Mouse (Mus musculus) cortical plate, adult 2 months (tissue): Measurements from ENCODE around the gene Zfand4. TPM values are rescaled to one million over a fixed set of nuclear protein-coding genes. Genes with fewer than 3 reads are reported as not detected.

Source experiments
- H3K27ac ChIP-seq: fragments of 200-500 bp; 2 replicates; pipeline ENCODE4 v1.5.1; 2012; ENCODE audit warnings: low read length, control low read depth, inconsistent platforms; ENCODE audit not compliant: insufficient read depth
- H3K4me1 ChIP-seq: fragments of 200-500 bp; 2 replicates; pipeline ENCODE4 v1.6.1; 2011; ENCODE audit warnings: low read length; ENCODE audit not compliant: control insufficient read depth, insufficient read depth
- H3K4me3 ChIP-seq: fragments of 200-500 bp; 2 replicates; pipeline ENCODE4 v1.5.1; 2011; ENCODE audit warnings: mild to moderate bottlenecking, low read length, control low read depth; ENCODE audit not compliant: insufficient read depth
- CTCF ChIP-seq: fragments of 200-500 bp; IDR thresholded peaks from 2 replicates; pipeline ENCODE4 v1.5.1; 2011; ENCODE audit warnings: mild to moderate bottlenecking, control low read depth, low read length; ENCODE audit not compliant: insufficient read depth; ENCODE audit errors: extremely low read depth
- POLR2A ChIP-seq: fragments of 200-500 bp; IDR thresholded peaks from 2 replicates; pipeline ENCODE4 v1.6.1; 2011; ENCODE audit warnings: mild to moderate bottlenecking, low read length, control low read depth; ENCODE audit not compliant: insufficient read depth; ENCODE audit errors: extremely low read depth
- polyA plus RNA-seq: library from polyadenylated mRNA; depleted of rRNA; stranded (reverse); fragments of >200 nt; gene quantifications from 2 replicates; pipeline ENCODE4 v1.2.3, GENCODE M21; 2012

The Zfand4 gene
- polyA plus RNA-seq, 1 experiment = 6.1 TPM

GRCm38 (mm10) chr6:116286870-116287575, 23.0 kb downstream of the Zfand4 start:
- Histone ChIP-seq H3K4me3 (no peak overlapping the region), H3K27ac (no peak overlapping the region), H3K4me1 (no peaks in the 10 kb centered on the region)
- no peak for TF ChIP-seq CTCF
- TF ChIP-seq POLR2A = no peak

DNA sequence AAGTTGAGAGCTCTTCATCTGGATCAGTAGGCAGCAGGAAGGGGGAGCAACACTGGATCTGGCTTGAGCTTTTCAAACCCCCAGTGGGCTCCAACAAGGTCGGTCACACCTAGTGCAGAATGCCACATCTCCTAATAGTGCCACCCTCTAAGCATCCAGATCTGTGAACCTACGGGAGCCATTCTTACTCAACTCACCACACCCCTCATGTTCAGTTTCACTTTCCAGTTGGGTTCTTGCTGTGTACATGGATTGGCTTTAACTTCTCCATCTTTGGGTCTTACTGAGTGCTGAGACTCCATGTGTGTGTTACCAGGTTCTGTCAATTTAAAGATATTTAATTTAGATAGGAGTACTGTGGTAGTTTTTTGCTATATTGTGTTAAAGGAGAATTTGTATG, 47.4 kb downstream of the Zfand4 start:
- Histone ChIP-seq H3K4me3 (no peak overlapping the region), H3K27ac (no peak overlapping the region), H3K4me1 (no peaks in the 10 kb centered on the region)
- TF ChIP-seq POLR2A (no peak), CTCF (no peak)

DNA sequence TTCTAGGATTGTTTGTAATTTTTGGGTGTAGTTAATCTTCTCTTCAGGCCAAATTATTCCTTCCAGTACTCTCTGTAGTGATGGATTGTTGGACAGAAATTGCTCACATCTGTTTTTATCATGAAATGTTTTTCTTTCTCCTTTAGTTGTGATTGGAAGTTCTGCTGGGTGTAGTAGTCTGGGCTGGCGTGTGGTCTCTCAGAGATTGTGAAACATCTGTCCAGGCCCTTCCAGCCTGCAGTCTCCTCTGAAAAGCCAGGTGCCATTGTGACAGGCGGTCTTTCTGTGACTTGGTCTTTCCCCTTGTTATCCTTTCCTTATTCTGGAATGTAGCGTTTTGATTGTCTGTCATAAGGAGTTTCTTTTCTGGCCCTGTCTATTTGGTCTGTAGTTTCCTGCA, 55.2 kb downstream of the Zfand4 start:
- Histone ChIP-seq H3K4me3 (no peak overlapping the region), H3K4me1 (no peaks in the 10 kb centered on the region), H3K27ac (no peak overlapping the region)
- TF ChIP-seq POLR2A (no peak), CTCF (no peak)

- Histone ChIP-seq H3K4me3 (no peak overlapping the region), H3K27ac (no peak overlapping the region), H3K4me1 (no peaks in the 10 kb centered on the region)
- TF ChIP-seq CTCF = no peak
- no peak for TF ChIP-seq POLR2A
These were observed 62.6 kb downstream of the Zfand4 start for GRCm38 (mm10) chr6:116326641-116327040.

DNA sequence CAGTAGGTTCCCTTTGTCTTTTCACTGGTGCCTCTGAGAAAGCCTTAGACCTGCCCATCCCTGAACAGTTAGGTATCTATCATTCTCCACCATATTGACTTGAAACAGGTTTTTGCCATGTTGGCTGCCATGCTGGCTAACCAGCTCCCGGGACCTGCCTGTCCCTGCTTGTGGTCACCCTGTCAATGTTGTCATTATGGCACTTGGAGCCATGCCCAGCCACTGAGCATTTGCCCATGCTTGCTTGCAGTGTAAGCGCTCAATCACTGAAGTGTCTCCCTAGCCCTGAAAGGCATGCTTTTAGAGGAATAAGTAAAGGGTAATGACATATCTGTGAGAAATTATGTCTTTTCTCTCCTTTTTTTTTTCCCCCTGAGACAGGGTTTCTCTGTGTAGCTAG, 67.4 kb downstream of the Zfand4 start:
- H3K4me1 ChIP-seq = no peaks in the 10 kb centered on the region
- TF ChIP-seq CTCF (no peak), POLR2A (no peak)
- no peak overlapping the region for H3K27ac ChIP-seq
- H3K4me3 ChIP-seq = no peak overlapping the region

DNA sequence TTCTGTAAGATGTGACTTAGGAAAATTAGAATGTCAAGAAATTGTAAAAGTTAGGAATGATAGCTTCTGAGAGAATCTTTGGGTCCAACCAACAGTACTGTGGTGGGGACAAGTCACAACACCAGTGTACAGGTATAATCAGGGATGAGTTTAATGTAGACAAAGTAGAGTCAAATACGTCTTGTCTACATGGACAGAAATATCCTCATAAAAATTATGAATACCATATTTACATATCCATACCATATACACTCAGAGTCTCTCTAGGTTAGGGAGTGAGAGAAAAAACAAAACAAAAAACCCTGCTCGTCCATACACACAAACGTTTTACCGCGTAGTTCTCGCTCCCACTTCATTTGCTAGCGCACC, 73.4 kb downstream of the Zfand4 start:
- no peak for TF ChIP-seq CTCF
- H3K27ac ChIP-seq = no peak overlapping the region
- peak overlapping the region; percentile 61 for H3K4me3 ChIP-seq
- 0 out of 2 replicates have a peak, but pooled peaks cover 2% of the 10 kb centered on the region for H3K4me1 ChIP-seq

- Histone ChIP-seq H3K27ac (peak within 1 kb of the TSS; percentile 44; the same call in 1 of the 2 replicates), H3K4me3 (peak within 1 kb of the TSS; percentile 61), H3K4me1 (0 out of 2 replicates have a peak, but pooled peaks cover 2% of the 10 kb centered on the region)
- TF ChIP-seq POLR2A (peak; percentile 61), CTCF (no peak)
These were observed 73.9 kb downstream of the Zfand4 start, which contains the start of gene March8 for GRCm38 (mm10) chr6:116337835-116338501. TSS of gene March8 (plus strand) at chr6:116338024.

DNA sequence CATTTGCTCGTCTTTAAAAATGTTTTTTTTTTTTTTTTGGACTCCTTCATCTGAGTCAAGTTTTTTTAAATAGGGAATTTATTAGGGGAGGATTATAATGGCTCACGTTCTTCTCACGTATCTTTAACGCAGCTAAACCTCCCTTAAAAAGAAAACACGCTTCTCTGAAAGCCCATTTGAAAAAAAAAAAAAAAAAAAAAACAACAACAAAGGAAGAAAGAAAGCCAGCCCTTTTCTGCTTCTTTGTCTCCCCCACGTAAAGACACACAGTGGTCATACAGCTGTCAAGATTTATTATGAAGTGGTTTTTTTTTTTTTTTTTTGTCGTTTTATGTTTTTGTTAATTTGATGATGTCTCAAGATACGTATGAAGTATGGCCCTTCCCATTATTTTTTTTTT, 74.5 kb downstream of the Zfand4 start:
- TF ChIP-seq POLR2A (no peak), CTCF (no peak)
- Histone ChIP-seq H3K4me1 (0 out of 2 replicates have a peak, but pooled peaks cover 2% of the 10 kb centered on the region), H3K4me3 (peak overlapping the region; percentile 61), H3K27ac (no peak overlapping the region)

GRCm38 (mm10) chr6:116339088-116339487, 75.1 kb downstream of the Zfand4 start:
- Histone ChIP-seq H3K27ac (no peak overlapping the region), H3K4me1 (0 out of 2 replicates have a peak, but pooled peaks cover 2% of the 10 kb centered on the region), H3K4me3 (peak overlapping the region; percentile 9; the same call in 1 of the 2 replicates)
- TF ChIP-seq POLR2A (no peak), CTCF (no peak)

- TF ChIP-seq POLR2A = no peak
- TF ChIP-seq CTCF = no peak
- H3K4me1 ChIP-seq = 0 out of 2 replicates have a peak, but pooled peaks cover 2% of the 10 kb centered on the region
- H3K27ac ChIP-seq = no peak overlapping the region
- H3K4me3 ChIP-seq = no peak overlapping the region
These were observed 76.5 kb downstream of the Zfand4 start for GRCm38 (mm10) chr6:116340521-116340920.
